Mouse (Mus musculus): ENCODE data around the gene Atxn1. TPM values are rescaled to one million over a fixed set of nuclear protein-coding genes. Genes with fewer than 3 reads are reported as not detected.

The Atxn1 gene
- polyA plus RNA-seq, 1 experiment, result 2.5 TPM

- no peaks in the 10 kb centered on the region for H3K79me2 ChIP-seq (ENCODE audit: control insufficient read depth, insufficient read depth)
- no peaks in the 10 kb centered on the region for H3K36me3 ChIP-seq (ENCODE audit: control insufficient read depth, insufficient read depth)
- TF ChIP-seq USF1 (IDR thresholded peaks at IDR 0.05; ENCODE audit: low read depth) (no peak), MAX (IDR thresholded peaks at IDR 0.05; ENCODE audit: low read depth) (no peak), POLR2AphosphoS2 (IDR thresholded peaks at IDR 0.05; ENCODE audit: insufficient read length, low read depth) (no peak)
- H3ac ChIP-seq (ENCODE audit: control insufficient read depth, insufficient read length), result no peak overlapping the region
- no peak overlapping the region for H3K4me3 ChIP-seq
- no peaks in the 10 kb centered on the region for H3K27me3 ChIP-seq (ENCODE audit: control insufficient read depth, insufficient read depth, insufficient read length)
- no peak overlapping the region for H3K4me2 ChIP-seq (ENCODE audit: low read depth)
Observed at GRCm38 (mm10) chr13:45590898-45591297, 373.9 kb downstream of the Atxn1 start.

- Histone ChIP-seq H3K79me2 (ENCODE audit: control insufficient read depth, insufficient read depth) (no peaks in the 10 kb centered on the region), H3K4me3 (no peak overlapping the region), H3ac (ENCODE audit: control insufficient read depth, insufficient read length) (no peak overlapping the region), H3K4me2 (ENCODE audit: low read depth) (no peak overlapping the region), H3K36me3 (ENCODE audit: control insufficient read depth, insufficient read depth) (no peaks in the 10 kb centered on the region), H3K27me3 (ENCODE audit: control insufficient read depth, insufficient read depth, insufficient read length) (no peaks in the 10 kb centered on the region)
- no peak for TF ChIP-seq POLR2A (IDR thresholded peaks at IDR 0.05; ENCODE audit: insufficient read length, low read depth)
- no peak for TF ChIP-seq MAX (IDR thresholded peaks at IDR 0.05; ENCODE audit: low read depth)
- no peak for TF ChIP-seq TCF3 (IDR thresholded peaks at IDR 0.05; ENCODE audit: insufficient read length, low read depth)
- no peak for TF ChIP-seq SRF (IDR thresholded peaks at IDR 0.05; ENCODE audit: control insufficient read depth, insufficient read length, low read depth)
- TF ChIP-seq MYOD1 (IDR thresholded peaks at IDR 0.05; ENCODE audit: control insufficient read depth in 1 of 3, insufficient read length in 2 of 3, low read depth in 2 of 3), result no peak
- no peak for TF ChIP-seq E2F4 (IDR thresholded peaks at IDR 0.05; ENCODE audit: insufficient read depth)
- TF ChIP-seq USF1 (IDR thresholded peaks at IDR 0.05; ENCODE audit: low read depth), result no peak
- no peak for TF ChIP-seq TCF12 (IDR thresholded peaks at IDR 0.05; ENCODE audit: insufficient read depth, poor library complexity, severe bottlenecking)
- TF ChIP-seq MYOG (IDR thresholded peaks at IDR 0.05; ENCODE audit: control insufficient read depth in 1 of 3, insufficient read depth in 1 of 3, insufficient read length in 2 of 3, low read depth in 2 of 3), result no peak
- TF ChIP-seq REST (IDR thresholded peaks at IDR 0.05; ENCODE audit: insufficient read depth, insufficient read length), result no peak
- TF ChIP-seq POLR2AphosphoS2 (IDR thresholded peaks at IDR 0.05; ENCODE audit: insufficient read length, low read depth), result no peak
- no peak for TF ChIP-seq CEBPB (IDR thresholded peaks at IDR 0.05; ENCODE audit: insufficient read depth, poor library complexity, severe bottlenecking)
Observed at GRCm38 (mm10) chr13:45583061-45583460, 381.7 kb downstream of the Atxn1 start.

GRCm38 (mm10) chr13:45582294-45582693 lies 382.5 kb downstream of the Atxn1 start:
- Histone ChIP-seq H3ac (ENCODE audit: control insufficient read depth, insufficient read length) (no peak overlapping the region), H3K27me3 (ENCODE audit: control insufficient read depth, insufficient read depth, insufficient read length) (no peaks in the 10 kb centered on the region), H3K79me2 (ENCODE audit: control insufficient read depth, insufficient read depth) (no peaks in the 10 kb centered on the region), H3K4me2 (ENCODE audit: low read depth) (no peak overlapping the region), H3K36me3 (ENCODE audit: control insufficient read depth, insufficient read depth) (no peaks in the 10 kb centered on the region), H3K4me3 (no peak overlapping the region)
- TF ChIP-seq POLR2AphosphoS2 (IDR thresholded peaks at IDR 0.05; ENCODE audit: insufficient read length, low read depth) (no peak), TCF12 (IDR thresholded peaks at IDR 0.05; ENCODE audit: insufficient read depth, poor library complexity, severe bottlenecking) (no peak), USF1 (IDR thresholded peaks at IDR 0.05; ENCODE audit: low read depth) (no peak), MYOG (IDR thresholded peaks at IDR 0.05; ENCODE audit: control insufficient read depth in 1 of 3, insufficient read depth in 1 of 3, insufficient read length in 2 of 3, low read depth in 2 of 3) (no peak), REST (IDR thresholded peaks at IDR 0.05; ENCODE audit: insufficient read depth, insufficient read length) (no peak), CEBPB (IDR thresholded peaks at IDR 0.05; ENCODE audit: insufficient read depth, poor library complexity, severe bottlenecking) (no peak), E2F4 (IDR thresholded peaks at IDR 0.05; ENCODE audit: insufficient read depth) (no peak), SRF (IDR thresholded peaks at IDR 0.05; ENCODE audit: control insufficient read depth, insufficient read length, low read depth) (no peak), MYOD1 (IDR thresholded peaks at IDR 0.05; ENCODE audit: control insufficient read depth in 1 of 3, insufficient read length in 2 of 3, low read depth in 2 of 3) (no peak), POLR2A (IDR thresholded peaks at IDR 0.05; ENCODE audit: insufficient read length, low read depth) (no peak), MAX (IDR thresholded peaks at IDR 0.05; ENCODE audit: low read depth) (no peak), TCF3 (IDR thresholded peaks at IDR 0.05; ENCODE audit: insufficient read length, low read depth) (no peak)

- TF ChIP-seq REST (IDR thresholded peaks at IDR 0.05; ENCODE audit: insufficient read depth, insufficient read length) (no peak), USF1 (IDR thresholded peaks at IDR 0.05; ENCODE audit: low read depth) (no peak), MYOD1 (IDR thresholded peaks at IDR 0.05; ENCODE audit: control insufficient read depth in 1 of 3, insufficient read length in 2 of 3, low read depth in 2 of 3) (no peak), TCF12 (IDR thresholded peaks at IDR 0.05; ENCODE audit: insufficient read depth, poor library complexity, severe bottlenecking) (no peak), MYOG (IDR thresholded peaks at IDR 0.05; ENCODE audit: control insufficient read depth in 1 of 3, insufficient read depth in 1 of 3, insufficient read length in 2 of 3, low read depth in 2 of 3) (no peak), E2F4 (IDR thresholded peaks at IDR 0.05; ENCODE audit: insufficient read depth) (no peak), TCF3 (IDR thresholded peaks at IDR 0.05; ENCODE audit: insufficient read length, low read depth) (no peak)
- Histone ChIP-seq H3ac (ENCODE audit: control insufficient read depth, insufficient read length) (no peak overlapping the region), H3K27me3 (ENCODE audit: control insufficient read depth, insufficient read depth, insufficient read length) (no peaks in the 10 kb centered on the region), H3K4me3 (no peak overlapping the region), H3K36me3 (ENCODE audit: control insufficient read depth, insufficient read depth) (no peaks in the 10 kb centered on the region), H3K79me2 (ENCODE audit: control insufficient read depth, insufficient read depth) (no peaks in the 10 kb centered on the region), H3K4me2 (ENCODE audit: low read depth) (no peak overlapping the region)
Observed at GRCm38 (mm10) chr13:45579751-45580150, 385.1 kb downstream of the Atxn1 start.

- Histone ChIP-seq H3ac (ENCODE audit: control insufficient read depth, insufficient read length) (no peak overlapping the region), H3K79me2 (ENCODE audit: control insufficient read depth, insufficient read depth) (no peaks in the 10 kb centered on the region), H3K4me3 (no peak overlapping the region), H3K4me2 (ENCODE audit: low read depth) (no peak overlapping the region), H3K36me3 (ENCODE audit: control insufficient read depth, insufficient read depth) (no peaks in the 10 kb centered on the region), H3K27me3 (ENCODE audit: control insufficient read depth, insufficient read depth, insufficient read length) (no peaks in the 10 kb centered on the region)
- TF ChIP-seq CEBPB (IDR thresholded peaks at IDR 0.05; ENCODE audit: insufficient read depth, poor library complexity, severe bottlenecking) (no peak), TCF12 (IDR thresholded peaks at IDR 0.05; ENCODE audit: insufficient read depth, poor library complexity, severe bottlenecking) (no peak), E2F4 (IDR thresholded peaks at IDR 0.05; ENCODE audit: insufficient read depth) (no peak), MYOG (IDR thresholded peaks at IDR 0.05; ENCODE audit: control insufficient read depth in 1 of 3, insufficient read depth in 1 of 3, insufficient read length in 2 of 3, low read depth in 2 of 3) (no peak), MYOD1 (IDR thresholded peaks at IDR 0.05; ENCODE audit: control insufficient read depth in 1 of 3, insufficient read length in 2 of 3, low read depth in 2 of 3) (no peak), SRF (IDR thresholded peaks at IDR 0.05; ENCODE audit: control insufficient read depth, insufficient read length, low read depth) (no peak), REST (IDR thresholded peaks at IDR 0.05; ENCODE audit: insufficient read depth, insufficient read length) (no peak), MAX (IDR thresholded peaks at IDR 0.05; ENCODE audit: low read depth) (no peak), POLR2A (IDR thresholded peaks at IDR 0.05; ENCODE audit: insufficient read length, low read depth) (no peak), POLR2AphosphoS2 (IDR thresholded peaks at IDR 0.05; ENCODE audit: insufficient read length, low read depth) (no peak), TCF3 (IDR thresholded peaks at IDR 0.05; ENCODE audit: insufficient read length, low read depth) (no peak)
Observed at GRCm38 (mm10) chr13:45577784-45578183, 387.0 kb downstream of the Atxn1 start.

All from myocyte (in vitro differentiated cells).